Mouse (Mus musculus): ENCODE data around the gene Klhl7. TPM values are rescaled to one million over a fixed set of nuclear protein-coding genes. Genes with fewer than 3 reads are reported as not detected.
"Not testable (repeated sequence)": the region's sequence is repeated elsewhere in the genome, so short reads cannot be mapped to it uniquely, and the experiment has no call there.

The Klhl7 gene
- polyA plus RNA-seq, 3 experiments from 2014 or later = 4.7 to 13.2 (median 10.3) TPM

GRCm38 (mm10) chr5:24095881-24096280, 4.5 kb upstream of the Klhl7 start:
- no peak for ATAC-seq

- peak; percentile 59 for ATAC-seq
Measured at GRCm38 (mm10) chr5:24100810-24101311, 456 bp downstream of the Klhl7 start.

- no peak for ATAC-seq
Measured at GRCm38 (mm10) chr5:24101446-24102140, 1.2 kb downstream of the Klhl7 start.

GRCm38 (mm10) chr5:24103235-24103634, 2.8 kb downstream of the Klhl7 start:
- not testable (repeated sequence) for ATAC-seq

- ATAC-seq = no peak
Measured at GRCm38 (mm10) chr5:24103841-24104240, 3.4 kb downstream of the Klhl7 start.

- no peak for ATAC-seq
Measured at GRCm38 (mm10) chr5:24107071-24107739, 6.8 kb downstream of the Klhl7 start.

- no peak for ATAC-seq
Measured at GRCm38 (mm10) chr5:24107740-24108098, 7.3 kb downstream of the Klhl7 start.

GRCm38 (mm10) chr5:24110068-24110467, 9.7 kb downstream of the Klhl7 start:
- ATAC-seq = no peak

- no peak for ATAC-seq
Measured at GRCm38 (mm10) chr5:24112116-24112903, 11.9 kb downstream of the Klhl7 start.

GRCm38 (mm10) chr5:24122221-24122620, 21.8 kb downstream of the Klhl7 start:
- no peak for ATAC-seq

- ATAC-seq = no peak
Measured at GRCm38 (mm10) chr5:24124175-24124574, 23.8 kb downstream of the Klhl7 start.

- ATAC-seq = no peak
Measured at GRCm38 (mm10) chr5:24124579-24125276, 24.3 kb downstream of the Klhl7 start.

- ATAC-seq = no peak
Measured at GRCm38 (mm10) chr5:24125910-24126636, 25.7 kb downstream of the Klhl7 start.

- ATAC-seq = no peak
Measured at GRCm38 (mm10) chr5:24126967-24127366, 26.6 kb downstream of the Klhl7 start.

GRCm38 (mm10) chr5:24146964-24147363, 46.6 kb downstream of the Klhl7 start:
- ATAC-seq = no peak

GRCm38 (mm10) chr5:24152199-24152598, 51.8 kb downstream of the Klhl7 start:
- no peak for ATAC-seq

GRCm38 (mm10) chr5:24156774-24157173, 56.4 kb downstream of the Klhl7 start:
- ATAC-seq = no peak

GRCm38 (mm10) chr5:24164789-24165445, 64.5 kb downstream of the Klhl7 start, which contains the start of gene Nupl2:
Gene Nupl2 (plus strand): TSS chr5:24164963.
- ATAC-seq = peak; percentile 98

GRCm38 (mm10) chr5:24167263-24167662, 66.9 kb downstream of the Klhl7 start:
- ATAC-seq = no peak

- ATAC-seq = no peak
Measured at GRCm38 (mm10) chr5:24169881-24170280, 69.5 kb downstream of the Klhl7 start.

- ATAC-seq = no peak
Measured at GRCm38 (mm10) chr5:24172092-24172491, 71.7 kb downstream of the Klhl7 start.
